Comparison of ENCODE assay signal across 15 mouse cellular contexts in the genomic region with DNA sequence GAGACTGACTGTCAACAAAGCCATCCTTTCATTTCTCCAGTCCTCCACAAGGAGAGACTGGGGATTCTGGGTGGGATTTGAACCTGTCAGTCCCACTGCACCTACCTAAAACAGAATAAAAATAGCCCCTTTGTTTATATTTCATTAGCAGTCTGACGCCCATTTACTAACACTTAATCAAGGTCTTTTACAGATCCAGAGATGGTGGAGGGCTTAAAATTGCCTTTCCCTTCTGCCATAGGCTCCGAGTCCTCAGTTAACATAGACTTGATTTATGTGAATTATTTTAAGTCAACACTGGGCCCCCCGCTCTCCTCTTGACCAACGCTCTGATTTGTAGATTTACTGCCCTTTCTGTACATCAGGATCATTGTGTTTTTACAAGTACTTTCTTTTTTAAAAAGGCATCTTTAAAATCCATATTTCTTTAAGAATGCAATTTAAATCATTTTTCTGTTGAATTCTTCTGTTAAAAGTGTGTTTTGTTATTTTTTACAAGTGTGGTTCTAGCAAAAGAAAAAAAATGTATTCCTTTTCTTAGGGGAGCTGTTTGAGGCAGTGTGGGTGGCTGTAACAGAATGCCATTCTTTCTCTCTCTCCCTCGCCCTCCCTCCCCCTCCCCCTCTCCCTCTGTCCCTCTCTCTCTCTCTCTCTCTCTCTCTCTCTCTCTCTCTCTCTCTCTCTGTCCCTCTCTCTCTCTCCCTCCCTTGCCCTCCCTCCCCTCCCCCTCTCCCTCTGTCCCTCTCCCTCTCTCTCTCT.
"Had no signal": no experiment of that assay in that cellular context is flagged by ENCODE, and none has a peak within 500 bp of the region (broad histone marks: within the 10 kb centered on the region; RNA-seq: fewer than 3 reads in every experiment).

No protein-coding gene starts in this region.

- ATAC-seq: liver, postnatal 0 days; midbrain, embryonic 13.5 days had no signal

- H3K36me3 ChIP-seq: liver, embryonic 13.5 days; lung, embryonic 15.5 days; midbrain, embryonic 13.5 days; neural tube, embryonic 12.5 days had no signal

- DNase-seq: kidney, adult 11 months; kidney, adult 9 months; kidney, postnatal 14 days; liver; liver, embryonic 13.5 days; liver, postnatal 0 days; lung, postnatal 14 days; retina, postnatal 1 day; right cerebral cortex, postnatal 14 days; thymus, postnatal 4 days had no signal

- H3K4me3 ChIP-seq: liver, embryonic 13.5 days; lung, embryonic 15.5 days; megakaryocyte, embryonic 14.5 days; midbrain, embryonic 13.5 days; neural tube, embryonic 12.5 days had no signal

- H3K4me2 ChIP-seq: liver, embryonic 13.5 days; lung, embryonic 15.5 days; midbrain, embryonic 13.5 days; neural tube, embryonic 12.5 days had no signal

- H3K27me3 ChIP-seq: liver, embryonic 13.5 days; lung, embryonic 15.5 days; megakaryocyte, embryonic 14.5 days; midbrain, embryonic 13.5 days; neural tube, embryonic 12.5 days had no signal

- H3K27ac ChIP-seq: liver, embryonic 13.5 days; lung, embryonic 15.5 days; macrophage; midbrain, embryonic 13.5 days; neural tube, embryonic 12.5 days had no signal

- H3K9me3 ChIP-seq: liver, embryonic 13.5 days; lung, embryonic 15.5 days; midbrain, embryonic 13.5 days; neural tube, embryonic 12.5 days had no signal

- H3K9ac ChIP-seq: liver, embryonic 13.5 days; liver, postnatal 0 days; lung, embryonic 15.5 days; midbrain, embryonic 13.5 days; neural tube, embryonic 12.5 days had no signal

- H3K4me1 ChIP-seq: liver, embryonic 13.5 days; lung, embryonic 15.5 days; megakaryocyte, embryonic 14.5 days; midbrain, embryonic 13.5 days had no signal
